Mouse (Mus musculus) kidney, embryonic 14.5 days (tissue): ENCODE measurements around the gene Aldh5a1. TPM values are rescaled to one million over a fixed set of nuclear protein-coding genes. Genes with fewer than 3 reads are reported as not detected.

ENCODE experiments used
- ATAC-seq: fragments of 200-750 bp; cut with Nextera tagmentation; 2 replicates; pipeline ENCODE4 v1.8.0; 2017; ENCODE audit warnings: moderate number of reproducible peaks, mild to moderate bottlenecking, moderate TSS enrichment, moderate library complexity; ENCODE audit not compliant: low FRiP score, low TSS enrichment
- H3K27ac ChIP-seq: fragments of 300-500 bp; sonication (generic); 2 replicates; pipeline ENCODE4 v1.5.1; 2014; ENCODE audit warnings: low read depth, mild to moderate bottlenecking, low read length, moderate library complexity, mixed read lengths
- H3K27me3 ChIP-seq: fragments of 300-500 bp; sonication (generic); 2 replicates; pipeline ENCODE4 v1.6.1; 2014; ENCODE audit warnings: mild to moderate bottlenecking, low read length; ENCODE audit not compliant: control insufficient read depth, insufficient read depth
- H3K36me3 ChIP-seq: fragments of 300-500 bp; sonication (generic); 2 replicates; pipeline ENCODE4 v1.6.1; 2014; ENCODE audit warnings: low read length, mixed read lengths; ENCODE audit not compliant: control insufficient read depth, insufficient read depth
- H3K4me1 ChIP-seq: fragments of 300-500 bp; sonication (generic); 2 replicates; pipeline ENCODE4 v1.6.1; 2014; ENCODE audit warnings: low read length, mixed read lengths; ENCODE audit not compliant: control insufficient read depth, insufficient read depth
- H3K4me2 ChIP-seq: fragments of 300-500 bp; sonication (generic); replicated peaks from 2 replicates; pipeline ENCODE4 v1.6.1; 2014; ENCODE audit warnings: low read depth, mild to moderate bottlenecking, low read length
- H3K4me3 ChIP-seq: fragments of 300-500 bp; sonication (generic); 2 replicates; pipeline ENCODE4 v1.5.1; 2014; ENCODE audit warnings: mild to moderate bottlenecking, low read length
- H3K9ac ChIP-seq: fragments of 300-500 bp; sonication (generic); 2 replicates; pipeline ENCODE4 v1.6.1; 2014; ENCODE audit warnings: low read depth, mild to moderate bottlenecking, low read length, moderate library complexity
- H3K9me3 ChIP-seq: fragments of 300-500 bp; sonication (generic); 2 replicates; pipeline ENCODE4 v1.6.1; 2016; ENCODE audit warnings: low read length; ENCODE audit not compliant: control insufficient read depth
- WGBS: fragments of 180-500 bp; shearing (Covaris S2); extraction: QIAGEN DNeasy Blood & Tissue Kit; methylation state at CpG from one replicate; pipeline ENCODE4 v1.1.7; 2014; 5-methylcytosine and 5-hydroxymethylcytosine counted together
- polyA plus RNA-seq: library from polyadenylated mRNA; unstranded; fragments of >200 nt; fragmentation: Nextera tagmentation; extraction: Ambion mirVana; gene quantifications from 2 replicates; pipeline ENCODE4 v1.2.1, GENCODE M21; 2014

The Aldh5a1 gene
- polyA plus RNA-seq, 1 experiment from 2014 or later, result 8.7 TPM

GRCm38 (mm10) chr13:24942512-24943282, 5.2 kb upstream of the Aldh5a1 start, which contains the start of gene Gpld1:
Gene Gpld1, plus strand, starts transcription at chr13:24943152.
- Histone ChIP-seq H3K4me3 (no peak within 1 kb of the TSS), H3K27me3 (no peaks in the 10 kb centered on the region), H3K27ac (no peak within 1 kb of the TSS), H3K36me3 (no peaks in the 10 kb centered on the region), H3K9me3 (no peaks in the 10 kb centered on the region), H3K4me1 (0 out of 2 replicates have a peak, but pooled peaks cover 5% of the 10 kb centered on the region), H3K4me2 (no peak within 1 kb of the TSS), H3K9ac (no peak within 1 kb of the TSS)
- no peak for ATAC-seq
- 67% methylated on average over 17 of the region's 17 CpGs for WGBS

GRCm38 (mm10) chr13:24939472-24939871, 2.0 kb upstream of the Aldh5a1 start:
- ATAC-seq, result no peak
- Histone ChIP-seq H3K4me3 (no peak overlapping the region), H3K9ac (no peak overlapping the region), H3K4me2 (no peak overlapping the region), H3K4me1 (0 out of 2 replicates have a peak, but pooled peaks cover 8% of the 10 kb centered on the region), H3K36me3 (no peaks in the 10 kb centered on the region), H3K27ac (no peak overlapping the region), H3K27me3 (no peaks in the 10 kb centered on the region), H3K9me3 (no peaks in the 10 kb centered on the region)
- 90% methylated on average over 9 of the region's 9 CpGs for WGBS

- no peak overlapping the region for H3K4me2 ChIP-seq
- H3K4me1 ChIP-seq, result 0 out of 2 replicates have a peak, but pooled peaks cover 8% of the 10 kb centered on the region
- 32% methylated on average over 9 of the region's 9 CpGs for WGBS
- no peaks in the 10 kb centered on the region for H3K9me3 ChIP-seq
- H3K9ac ChIP-seq, result no peak overlapping the region
- no peaks in the 10 kb centered on the region for H3K36me3 ChIP-seq
- peak; percentile 14; the same call in 1 of the 2 replicates for ATAC-seq
- no peak overlapping the region for H3K4me3 ChIP-seq
- H3K27ac ChIP-seq, result no peak overlapping the region
- no peaks in the 10 kb centered on the region for H3K27me3 ChIP-seq
These were observed 1.2 kb upstream of the Aldh5a1 start for GRCm38 (mm10) chr13:24938683-24939082.

GRCm38 (mm10) chr13:24937839-24938166, 342 bp upstream of the Aldh5a1 start:
- ATAC-seq, result peak; percentile 44
- no peaks in the 10 kb centered on the region for H3K9me3 ChIP-seq
- H3K9ac ChIP-seq, result peak overlapping the region; percentile 93
- no peaks in the 10 kb centered on the region for H3K36me3 ChIP-seq
- H3K4me1 ChIP-seq, result 0 out of 2 replicates have a peak, but pooled peaks cover 8% of the 10 kb centered on the region
- no peaks in the 10 kb centered on the region for H3K27me3 ChIP-seq
- peak overlapping the region; percentile 91 for H3K4me2 ChIP-seq
- whole genome bisulfite sequencing, result 18% methylated on average over 12 of the region's 12 CpGs
- no peak overlapping the region for H3K27ac ChIP-seq
- H3K4me3 ChIP-seq, result peak overlapping the region; percentile 89

GRCm38 (mm10) chr13:24936772-24937107, 721 bp downstream of the Aldh5a1 start:
- Histone ChIP-seq H3K9me3 (no peaks in the 10 kb centered on the region), H3K36me3 (no peaks in the 10 kb centered on the region), H3K4me2 (peak overlapping the region; percentile 91), H3K9ac (peak overlapping the region; percentile 93; the same call in 1 of the 2 replicates), H3K27ac (no peak overlapping the region), H3K27me3 (no peaks in the 10 kb centered on the region), H3K4me1 (0 out of 2 replicates have a peak, but pooled peaks cover 8% of the 10 kb centered on the region), H3K4me3 (peak overlapping the region; percentile 89)
- 29% methylated on average over 5 of the region's 5 CpGs for WGBS
- peak; percentile 18 for ATAC-seq

GRCm38 (mm10) chr13:24933199-24933598, 4.3 kb downstream of the Aldh5a1 start:
- Histone ChIP-seq H3K9me3 (no peaks in the 10 kb centered on the region), H3K36me3 (no peaks in the 10 kb centered on the region), H3K4me2 (no peak overlapping the region), H3K9ac (no peak overlapping the region), H3K4me1 (0 out of 2 replicates have a peak, but pooled peaks cover 8% of the 10 kb centered on the region), H3K27ac (no peak overlapping the region), H3K27me3 (no peaks in the 10 kb centered on the region), H3K4me3 (no peak overlapping the region)
- 94% methylated on average over 7 of the region's 7 CpGs for WGBS
- no peak for ATAC-seq

- H3K9me3 ChIP-seq, result no peaks in the 10 kb centered on the region
- H3K4me3 ChIP-seq, result no peak overlapping the region
- no peak overlapping the region for H3K27ac ChIP-seq
- ATAC-seq, result no peak
- H3K36me3 ChIP-seq, result peaks cover 3% of the 10 kb centered on the region; the same call in 1 of the 2 replicates
- H3K4me2 ChIP-seq, result no peak overlapping the region
- no peaks in the 10 kb centered on the region for H3K4me1 ChIP-seq
- no peak overlapping the region for H3K9ac ChIP-seq
- H3K27me3 ChIP-seq, result no peaks in the 10 kb centered on the region
These were observed 6.9 kb downstream of the Aldh5a1 start for GRCm38 (mm10) chr13:24930591-24930990.

GRCm38 (mm10) chr13:24923991-24924390, 13.5 kb downstream of the Aldh5a1 start:
- Histone ChIP-seq H3K36me3 (peaks cover 25% of the 10 kb centered on the region), H3K9ac (no peak overlapping the region), H3K4me2 (no peak overlapping the region), H3K27ac (no peak overlapping the region), H3K9me3 (no peaks in the 10 kb centered on the region), H3K4me1 (no peaks in the 10 kb centered on the region), H3K4me3 (no peak overlapping the region), H3K27me3 (no peaks in the 10 kb centered on the region)
- ATAC-seq, result no peak
- WGBS, result 88% methylated on average over 5 of the region's 5 CpGs

- no peak overlapping the region for H3K27ac ChIP-seq
- no peak overlapping the region for H3K4me3 ChIP-seq
- no peak for ATAC-seq
- no peaks in the 10 kb centered on the region for H3K27me3 ChIP-seq
- H3K9me3 ChIP-seq, result no peaks in the 10 kb centered on the region
- H3K4me1 ChIP-seq, result no peaks in the 10 kb centered on the region
- WGBS, result 60% methylated on average over 6 of the region's 6 CpGs
- H3K9ac ChIP-seq, result no peak overlapping the region
- H3K36me3 ChIP-seq, result peaks cover 38% of the 10 kb centered on the region
- H3K4me2 ChIP-seq, result no peak overlapping the region
These were observed 16.2 kb downstream of the Aldh5a1 start for GRCm38 (mm10) chr13:24921281-24921680.
